Mouse (Mus musculus) neural tube, embryonic 13.5 days (tissue): ENCODE measurements at regions not wholly inside any gene's neighbourhood (a gene's known extent, or its start where the extent isn't known, plus 50 kb on each side); places are given as distances from the start of the nearest gene placed in this dataset.

Experiments used
- ATAC-seq: fragments of 200-750 bp; cut with Nextera tagmentation; 2 replicates; pipeline ENCODE4 v1.8.0; 2017; ENCODE audit warnings: low read depth, mild to moderate bottlenecking, moderate TSS enrichment, moderate library complexity
- H3K27ac ChIP-seq: fragments of 300-500 bp; sonication (generic); replicated peaks from 2 replicates; pipeline ENCODE4 v1.5.1; 2015; ENCODE audit warnings: moderate library complexity, mild to moderate bottlenecking, inconsistent platforms
- H3K27me3 ChIP-seq: fragments of 300-500 bp; sonication (generic); 2 replicates; pipeline ENCODE4 v1.6.1; 2015; ENCODE audit warnings: mild to moderate bottlenecking, inconsistent platforms
- H3K36me3 ChIP-seq: fragments of 300-500 bp; sonication (generic); 2 replicates; pipeline ENCODE4 v1.6.1; 2015; ENCODE audit warnings: mild to moderate bottlenecking, inconsistent platforms
- H3K4me1 ChIP-seq: fragments of 300-500 bp; sonication (generic); replicated peaks from 2 replicates; pipeline ENCODE4 v1.6.1; 2015; ENCODE audit warnings: inconsistent platforms
- H3K4me2 ChIP-seq: fragments of 300-500 bp; sonication (generic); 2 replicates; pipeline ENCODE4 v1.6.1; 2015; ENCODE audit warnings: inconsistent platforms, mild to moderate bottlenecking, moderate library complexity
- H3K4me3 ChIP-seq: fragments of 300-500 bp; sonication (generic); 2 replicates; pipeline ENCODE4 v1.5.1; 2015; ENCODE audit warnings: mild to moderate bottlenecking, inconsistent platforms
- H3K9ac ChIP-seq: fragments of 300-500 bp; sonication (generic); 2 replicates; pipeline ENCODE4 v1.6.1; 2015; ENCODE audit warnings: moderate library complexity, mild to moderate bottlenecking, inconsistent platforms
- H3K9me3 ChIP-seq: fragments of 300-500 bp; sonication (generic); 2 replicates; pipeline ENCODE4 v1.6.1; 2016; ENCODE audit warnings: inconsistent platforms
- WGBS: fragments of 180-500 bp; shearing (Covaris S2); methylation state at CpG from one replicate; pipeline ENCODE4 v1.1.7; 2015; 5-methylcytosine and 5-hydroxymethylcytosine counted together

DNA sequence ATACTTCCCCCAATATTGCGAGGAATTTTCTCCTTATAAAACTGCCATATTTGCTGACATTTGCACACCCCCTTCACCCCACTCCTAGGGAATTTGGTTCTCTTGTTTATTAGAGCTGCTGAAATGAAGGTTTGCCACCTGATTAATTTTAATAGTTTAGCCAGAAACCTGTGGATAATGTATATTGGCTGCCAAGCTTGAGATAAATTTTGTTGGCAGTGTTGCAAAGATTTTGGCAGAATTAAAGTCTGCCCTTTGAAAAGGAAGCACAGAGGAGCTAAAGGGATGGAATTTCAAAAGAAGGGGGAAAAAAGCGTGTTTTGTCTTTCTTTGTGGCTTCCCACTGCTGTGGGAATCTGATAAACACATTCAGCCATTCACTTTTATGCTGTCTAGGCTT lies 354.6 kb upstream of the Car10 start:
- Histone ChIP-seq H3K4me3 (no peak overlapping the region), H3K9me3 (no peaks in the 10 kb centered on the region), H3K4me2 (no peak overlapping the region), H3K36me3 (no peaks in the 10 kb centered on the region), H3K9ac (no peak overlapping the region), H3K4me1 (no peaks in the 10 kb centered on the region), H3K27ac (no peak overlapping the region), H3K27me3 (no peaks in the 10 kb centered on the region)
- no peak for ATAC-seq
- 47% methylated on average over 2 of the region's 2 CpGs for WGBS

DNA sequence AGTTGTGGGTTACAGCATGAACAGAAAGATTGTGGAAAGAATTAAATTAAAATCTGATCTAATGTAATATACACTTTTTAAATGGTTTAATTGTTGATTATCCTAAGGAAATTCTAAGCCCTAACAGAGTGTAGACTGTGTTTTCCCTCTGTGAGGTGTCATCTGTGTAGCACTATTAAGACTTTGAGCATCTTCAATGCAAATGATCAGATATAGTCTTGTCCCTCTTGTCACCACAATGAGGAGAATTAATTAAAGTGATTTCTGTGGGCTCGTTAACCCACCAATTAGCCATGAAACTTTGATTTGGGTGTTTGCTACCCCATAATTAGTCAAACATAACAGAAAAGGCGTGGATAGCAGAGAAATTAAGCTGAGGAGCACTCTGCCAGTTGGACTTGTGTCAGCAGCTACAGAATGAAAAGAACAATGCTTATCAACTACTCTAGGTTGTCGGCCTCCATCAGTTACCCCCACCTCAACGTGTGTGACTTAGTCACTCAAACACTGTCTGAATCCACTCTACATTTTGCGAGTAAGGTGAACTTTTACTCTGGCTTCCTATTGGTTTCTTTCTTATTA lies 339.4 kb upstream of the Car10 start:
- no peak for ATAC-seq
- Histone ChIP-seq H3K4me3 (no peak overlapping the region), H3K4me1 (no peaks in the 10 kb centered on the region), H3K27ac (no peak overlapping the region), H3K36me3 (no peaks in the 10 kb centered on the region), H3K4me2 (no peak overlapping the region), H3K9ac (no peak overlapping the region), H3K27me3 (no peaks in the 10 kb centered on the region), H3K9me3 (no peaks in the 10 kb centered on the region)
- 74% methylated on average over 5 of the region's 5 CpGs for WGBS

DNA sequence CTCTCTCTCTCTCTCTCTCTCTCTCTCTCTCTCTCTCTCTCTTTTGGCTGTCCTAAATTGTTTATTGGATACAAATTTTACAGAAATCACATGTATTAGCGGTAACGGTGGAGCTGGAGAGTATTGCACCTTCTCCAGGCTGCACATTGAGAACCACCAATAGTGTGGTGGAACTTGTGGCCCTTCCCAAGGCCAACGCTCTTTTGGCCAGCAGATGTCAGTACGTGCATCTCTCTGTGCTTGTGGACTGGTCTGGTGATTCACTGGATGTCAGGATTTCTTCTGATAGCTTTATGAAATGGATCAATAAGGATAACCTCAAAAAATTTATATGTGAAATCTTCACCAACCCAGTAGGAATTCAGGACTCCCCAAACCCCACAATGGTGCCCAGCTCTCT lies 327.9 kb upstream of the Car10 start:
- Histone ChIP-seq H3K27ac (no peak overlapping the region), H3K4me2 (no peak overlapping the region), H3K36me3 (no peaks in the 10 kb centered on the region), H3K4me3 (no peak overlapping the region), H3K4me1 (peaks cover 19% of the 10 kb centered on the region), H3K9ac (no peak overlapping the region), H3K9me3 (no peaks in the 10 kb centered on the region), H3K27me3 (no peaks in the 10 kb centered on the region)
- no peak for ATAC-seq
- 88% methylated on average over 4 of the region's 4 CpGs for WGBS

DNA sequence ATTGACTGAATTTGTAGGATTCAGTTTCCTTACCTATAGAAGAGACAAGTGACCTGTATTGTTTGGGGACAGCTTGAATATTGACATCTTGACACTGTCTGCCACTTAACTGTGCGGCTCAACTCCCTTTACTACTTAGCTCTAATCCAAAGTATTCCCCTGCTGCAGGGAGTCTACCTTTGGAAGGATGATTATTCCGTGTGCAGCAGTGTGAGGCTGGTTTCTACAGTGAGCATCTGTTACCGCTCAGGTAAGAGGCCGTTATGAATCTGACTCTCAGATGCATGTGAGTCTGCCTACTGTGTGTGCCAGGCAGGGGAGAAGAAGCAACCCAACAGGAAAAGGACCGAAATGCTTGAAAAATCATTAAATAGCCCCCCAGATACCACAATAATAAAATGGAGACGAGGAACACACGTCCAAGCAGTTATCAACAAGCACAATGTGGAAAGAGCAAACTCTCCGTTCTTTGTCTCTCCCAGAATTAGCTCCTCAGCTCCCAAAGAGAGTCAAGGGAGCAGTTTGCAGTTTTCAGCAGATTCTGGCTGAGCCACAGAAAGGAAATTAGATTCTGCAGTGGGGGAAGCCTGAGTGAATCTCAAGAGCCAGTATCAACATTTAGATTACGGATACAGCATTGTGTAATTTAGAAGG lies 324.8 kb upstream of the Car10 start:
- no peaks in the 10 kb centered on the region for H3K9me3 ChIP-seq
- 46% methylated on average over 9 of the region's 9 CpGs for WGBS
- H3K4me2 ChIP-seq = peak overlapping the region; percentile 30
- peaks cover 19% of the 10 kb centered on the region for H3K4me1 ChIP-seq
- no peaks in the 10 kb centered on the region for H3K27me3 ChIP-seq
- no peaks in the 10 kb centered on the region for H3K36me3 ChIP-seq
- peak; percentile 76 for ATAC-seq
- no peak overlapping the region for H3K4me3 ChIP-seq
- H3K27ac ChIP-seq = peak overlapping the region; percentile 84
- H3K9ac ChIP-seq = 0 out of 2 replicates have a peak overlapping the region, but pooled peaks have one; percentile 22

DNA sequence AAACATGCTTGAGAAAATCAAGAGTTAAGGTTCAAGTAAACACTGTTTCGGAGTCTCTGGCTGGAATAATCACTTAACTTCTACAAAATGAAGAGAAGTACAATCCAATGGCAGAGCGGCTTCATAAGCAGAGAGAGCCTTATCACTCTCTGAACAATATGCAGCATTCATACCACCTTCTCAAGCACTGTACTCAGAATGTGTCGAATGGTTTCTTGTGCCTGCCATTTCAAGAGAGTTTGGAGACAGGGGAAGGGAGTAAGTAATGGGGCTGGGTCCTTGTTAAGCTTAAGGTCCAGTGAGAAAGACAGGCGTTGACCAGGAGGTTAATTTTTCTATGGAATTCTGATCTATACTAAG lies 324.3 kb upstream of the Car10 start:
- peaks cover 19% of the 10 kb centered on the region for H3K4me1 ChIP-seq
- 0 out of 2 replicates have a peak overlapping the region, but pooled peaks have one; percentile 22 for H3K9ac ChIP-seq
- 0 out of 2 replicates have a peak overlapping the region, but pooled peaks have one; percentile 1 for H3K4me2 ChIP-seq
- no peak for ATAC-seq
- H3K9me3 ChIP-seq = no peaks in the 10 kb centered on the region
- H3K27me3 ChIP-seq = no peaks in the 10 kb centered on the region
- H3K27ac ChIP-seq = peak overlapping the region; percentile 84
- H3K36me3 ChIP-seq = no peaks in the 10 kb centered on the region
- no peak overlapping the region for H3K4me3 ChIP-seq
- WGBS = 79% methylated on average over 4 of the region's 4 CpGs

DNA sequence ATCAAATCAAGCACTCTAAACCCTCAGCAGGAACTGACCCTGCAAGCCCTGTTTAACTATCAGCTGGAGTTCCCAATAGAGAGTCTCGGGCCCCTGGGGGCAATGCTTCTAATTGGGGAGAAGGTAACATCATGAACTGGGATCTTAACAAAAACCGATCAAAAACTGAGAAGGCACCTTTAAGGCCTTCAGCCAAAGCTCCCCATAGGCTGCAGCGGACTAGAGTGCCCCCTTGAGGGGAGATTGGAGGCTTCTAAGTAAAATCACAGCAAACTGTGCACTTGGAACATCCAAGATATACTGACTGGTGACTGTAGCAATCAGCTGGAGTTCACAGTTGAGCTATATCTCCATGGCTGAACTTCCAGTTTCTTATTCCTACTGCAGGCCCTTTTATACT lies 323.0 kb upstream of the Car10 start:
- 19% methylated on average over 3 of the region's 3 CpGs for WGBS
- no peaks in the 10 kb centered on the region for H3K27me3 ChIP-seq
- no peak overlapping the region for H3K27ac ChIP-seq
- H3K36me3 ChIP-seq = no peaks in the 10 kb centered on the region
- H3K4me3 ChIP-seq = no peak overlapping the region
- no peaks in the 10 kb centered on the region for H3K9me3 ChIP-seq
- H3K9ac ChIP-seq = no peak overlapping the region
- ATAC-seq = no peak
- H3K4me2 ChIP-seq = no peak overlapping the region
- peaks cover 19% of the 10 kb centered on the region for H3K4me1 ChIP-seq

DNA sequence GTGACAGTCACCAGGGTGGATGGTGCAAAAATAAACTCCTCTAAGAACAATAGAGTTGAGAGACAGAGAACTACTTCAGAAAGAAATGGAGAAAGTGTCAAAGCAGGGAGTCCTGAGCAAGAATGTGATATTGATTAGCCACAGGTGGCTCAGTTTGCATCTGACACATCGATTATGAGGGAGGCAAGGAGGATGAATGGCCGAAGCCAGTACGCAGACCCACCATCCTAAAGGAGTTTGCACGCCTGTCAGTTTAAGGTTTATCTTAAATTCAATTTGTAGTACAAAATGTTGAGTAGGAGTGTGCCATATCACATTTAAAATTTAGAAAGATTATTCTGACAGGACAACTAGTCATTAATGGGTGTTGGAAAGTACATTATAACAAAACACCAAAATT lies 298.6 kb upstream of the Car10 start:
- no peak overlapping the region for H3K27ac ChIP-seq
- H3K9me3 ChIP-seq = no peaks in the 10 kb centered on the region; the same call in 1 of the 2 replicates
- H3K9ac ChIP-seq = no peak overlapping the region
- no peaks in the 10 kb centered on the region for H3K36me3 ChIP-seq
- no peak for ATAC-seq
- no peak overlapping the region for H3K4me3 ChIP-seq
- 87% methylated on average over 4 of the region's 4 CpGs for WGBS
- H3K4me2 ChIP-seq = no peak overlapping the region
- no peaks in the 10 kb centered on the region for H3K27me3 ChIP-seq
- H3K4me1 ChIP-seq = no peaks in the 10 kb centered on the region
